Mouse (Mus musculus): Measurements from ENCODE around the gene Llgl2. TPM values are rescaled to one million over a fixed set of nuclear protein-coding genes. Genes with fewer than 3 reads are reported as not detected.

Llgl2 gene
- polyA plus RNA-seq, 1 experiment, result 0.43 TPM

- no peaks in the 10 kb centered on the region for H3K36me3 ChIP-seq (ENCODE audit: control insufficient read depth, insufficient read depth)
- H3K4me2 ChIP-seq (ENCODE audit: low read depth), result no peak overlapping the region
- TF ChIP-seq POLR2AphosphoS2 (IDR thresholded peaks at IDR 0.05; ENCODE audit: insufficient read length, low read depth), result no peak
- no peak for TF ChIP-seq SRF (IDR thresholded peaks at IDR 0.05; ENCODE audit: control insufficient read depth, insufficient read length, low read depth)
- TF ChIP-seq MYOG (IDR thresholded peaks at IDR 0.05; ENCODE audit: control insufficient read depth in 1 of 3, insufficient read depth in 1 of 3, insufficient read length in 2 of 3, low read depth in 2 of 3), result no peak
- no peak for TF ChIP-seq REST (IDR thresholded peaks at IDR 0.05; ENCODE audit: insufficient read depth, insufficient read length)
- TF ChIP-seq POLR2A (IDR thresholded peaks at IDR 0.05; ENCODE audit: insufficient read length, low read depth), result no peak
- no peak for TF ChIP-seq TCF12 (IDR thresholded peaks at IDR 0.05; ENCODE audit: insufficient read depth, poor library complexity, severe bottlenecking)
- TF ChIP-seq E2F4 (IDR thresholded peaks at IDR 0.05; ENCODE audit: insufficient read depth), result no peak
- no peak for TF ChIP-seq USF1 (IDR thresholded peaks at IDR 0.05; ENCODE audit: low read depth)
- no peak overlapping the region for H3ac ChIP-seq (ENCODE audit: control insufficient read depth, insufficient read length)
- H3K4me3 ChIP-seq, result no peak overlapping the region
- no peaks in the 10 kb centered on the region for H3K79me2 ChIP-seq (ENCODE audit: control insufficient read depth, insufficient read depth)
- no peaks in the 10 kb centered on the region for H3K27me3 ChIP-seq (ENCODE audit: control insufficient read depth, insufficient read depth, insufficient read length)
These were observed 34.1 kb upstream of the Llgl2 start for GRCm38 (mm10) chr11:115789787-115790186.

GRCm38 (mm10) chr11:115791919-115792318 is 31.9 kb upstream of the Llgl2 start:
- no peak for TF ChIP-seq E2F4 (IDR thresholded peaks at IDR 0.05; ENCODE audit: insufficient read depth)
- TF ChIP-seq POLR2AphosphoS2 (IDR thresholded peaks at IDR 0.05; ENCODE audit: insufficient read length, low read depth), result no peak
- no peak for TF ChIP-seq TCF3 (IDR thresholded peaks at IDR 0.05; ENCODE audit: insufficient read length, low read depth)
- TF ChIP-seq CEBPB (IDR thresholded peaks at IDR 0.05; ENCODE audit: insufficient read depth, poor library complexity, severe bottlenecking), result no peak
- TF ChIP-seq MYOD1 (IDR thresholded peaks at IDR 0.05; ENCODE audit: control insufficient read depth in 1 of 3, insufficient read length in 2 of 3, low read depth in 2 of 3), result no peak
- no peak for TF ChIP-seq MAX (IDR thresholded peaks at IDR 0.05; ENCODE audit: low read depth)
- H3K79me2 ChIP-seq (ENCODE audit: control insufficient read depth, insufficient read depth), result no peaks in the 10 kb centered on the region

GRCm38 (mm10) chr11:115792353-115792752 is 31.5 kb upstream of the Llgl2 start:
- Histone ChIP-seq H3ac (ENCODE audit: control insufficient read depth, insufficient read length) (no peak overlapping the region), H3K79me2 (ENCODE audit: control insufficient read depth, insufficient read depth) (no peaks in the 10 kb centered on the region), H3K4me2 (ENCODE audit: low read depth) (no peak overlapping the region), H3K27me3 (ENCODE audit: control insufficient read depth, insufficient read depth, insufficient read length) (no peaks in the 10 kb centered on the region), H3K4me3 (no peak overlapping the region), H3K36me3 (ENCODE audit: control insufficient read depth, insufficient read depth) (no peaks in the 10 kb centered on the region)
- TF ChIP-seq POLR2A (IDR thresholded peaks at IDR 0.05; ENCODE audit: insufficient read length, low read depth), result no peak
- TF ChIP-seq E2F4 (IDR thresholded peaks at IDR 0.05; ENCODE audit: insufficient read depth), result no peak
- TF ChIP-seq CEBPB (IDR thresholded peaks at IDR 0.05; ENCODE audit: insufficient read depth, poor library complexity, severe bottlenecking), result no peak
- TF ChIP-seq REST (IDR thresholded peaks at IDR 0.05; ENCODE audit: insufficient read depth, insufficient read length), result no peak
- TF ChIP-seq TCF12 (IDR thresholded peaks at IDR 0.05; ENCODE audit: insufficient read depth, poor library complexity, severe bottlenecking), result no peak
- no peak for TF ChIP-seq MYOD1 (IDR thresholded peaks at IDR 0.05; ENCODE audit: control insufficient read depth in 1 of 3, insufficient read length in 2 of 3, low read depth in 2 of 3)
- no peak for TF ChIP-seq SRF (IDR thresholded peaks at IDR 0.05; ENCODE audit: control insufficient read depth, insufficient read length, low read depth)
- TF ChIP-seq MYOG (IDR thresholded peaks at IDR 0.05; ENCODE audit: control insufficient read depth in 1 of 3, insufficient read depth in 1 of 3, insufficient read length in 2 of 3, low read depth in 2 of 3), result no peak
- no peak for TF ChIP-seq POLR2AphosphoS2 (IDR thresholded peaks at IDR 0.05; ENCODE audit: insufficient read length, low read depth)
- TF ChIP-seq USF1 (IDR thresholded peaks at IDR 0.05; ENCODE audit: low read depth), result no peak
- no peak for TF ChIP-seq TCF3 (IDR thresholded peaks at IDR 0.05; ENCODE audit: insufficient read length, low read depth)
- TF ChIP-seq MAX (IDR thresholded peaks at IDR 0.05; ENCODE audit: low read depth), result no peak

More at GRCm38 (mm10) chr11:115791919-115792318, 31.9 kb upstream of the Llgl2 start:
- Histone ChIP-seq H3K4me2 (ENCODE audit: low read depth) (no peak overlapping the region), H3K27me3 (ENCODE audit: control insufficient read depth, insufficient read depth, insufficient read length) (no peaks in the 10 kb centered on the region), H3K36me3 (ENCODE audit: control insufficient read depth, insufficient read depth) (no peaks in the 10 kb centered on the region), H3K4me3 (no peak overlapping the region), H3ac (ENCODE audit: control insufficient read depth, insufficient read length) (no peak overlapping the region)

- H3K79me2 ChIP-seq (ENCODE audit: control insufficient read depth, insufficient read depth), result no peaks in the 10 kb centered on the region
- TF ChIP-seq POLR2AphosphoS2 (IDR thresholded peaks at IDR 0.05; ENCODE audit: insufficient read length, low read depth) (peak; percentile 53), E2F4 (IDR thresholded peaks at IDR 0.05; ENCODE audit: insufficient read depth) (no peak)
- H3K4me2 ChIP-seq (ENCODE audit: low read depth), result no peak overlapping the region
- no peaks in the 10 kb centered on the region for H3K36me3 ChIP-seq (ENCODE audit: control insufficient read depth, insufficient read depth)
- no peak overlapping the region for H3K4me3 ChIP-seq
- H3ac ChIP-seq (ENCODE audit: control insufficient read depth, insufficient read length), result no peak overlapping the region
- H3K27me3 ChIP-seq (ENCODE audit: control insufficient read depth, insufficient read depth, insufficient read length), result no peaks in the 10 kb centered on the region
These were observed 27.0 kb upstream of the Llgl2 start for GRCm38 (mm10) chr11:115796898-115797297.

- Histone ChIP-seq H3K36me3 (ENCODE audit: control insufficient read depth, insufficient read depth) (no peaks in the 10 kb centered on the region), H3K27me3 (ENCODE audit: control insufficient read depth, insufficient read depth, insufficient read length) (no peaks in the 10 kb centered on the region), H3ac (ENCODE audit: control insufficient read depth, insufficient read length) (no peak overlapping the region), H3K79me2 (ENCODE audit: control insufficient read depth, insufficient read depth) (no peaks in the 10 kb centered on the region), H3K4me2 (ENCODE audit: low read depth) (no peak overlapping the region), H3K4me3 (no peak overlapping the region)
- TF ChIP-seq CEBPB (IDR thresholded peaks at IDR 0.05; ENCODE audit: insufficient read depth, poor library complexity, severe bottlenecking) (no peak), POLR2AphosphoS2 (IDR thresholded peaks at IDR 0.05; ENCODE audit: insufficient read length, low read depth) (peak; percentile 75)
These were observed 26.2 kb upstream of the Llgl2 start for GRCm38 (mm10) chr11:115797665-115798064.

GRCm38 (mm10) chr11:115800981-115801380 is 22.9 kb upstream of the Llgl2 start:
- Histone ChIP-seq H3K36me3 (ENCODE audit: control insufficient read depth, insufficient read depth) (no peaks in the 10 kb centered on the region), H3ac (ENCODE audit: control insufficient read depth, insufficient read length) (no peak overlapping the region), H3K79me2 (ENCODE audit: control insufficient read depth, insufficient read depth) (no peaks in the 10 kb centered on the region), H3K27me3 (ENCODE audit: control insufficient read depth, insufficient read depth, insufficient read length) (no peaks in the 10 kb centered on the region), H3K4me2 (ENCODE audit: low read depth) (no peak overlapping the region), H3K4me3 (no peak overlapping the region)
- no peak for TF ChIP-seq SRF (IDR thresholded peaks at IDR 0.05; ENCODE audit: control insufficient read depth, insufficient read length, low read depth)
- TF ChIP-seq MYOD1 (IDR thresholded peaks at IDR 0.05; ENCODE audit: control insufficient read depth in 1 of 3, insufficient read length in 2 of 3, low read depth in 2 of 3), result no peak
- TF ChIP-seq POLR2AphosphoS2 (IDR thresholded peaks at IDR 0.05; ENCODE audit: insufficient read length, low read depth), result no peak
- TF ChIP-seq TCF12 (IDR thresholded peaks at IDR 0.05; ENCODE audit: insufficient read depth, poor library complexity, severe bottlenecking), result no peak
- TF ChIP-seq CEBPB (IDR thresholded peaks at IDR 0.05; ENCODE audit: insufficient read depth, poor library complexity, severe bottlenecking), result no peak
- TF ChIP-seq USF1 (IDR thresholded peaks at IDR 0.05; ENCODE audit: low read depth), result no peak
- no peak for TF ChIP-seq MAX (IDR thresholded peaks at IDR 0.05; ENCODE audit: low read depth)
- no peak for TF ChIP-seq REST (IDR thresholded peaks at IDR 0.05; ENCODE audit: insufficient read depth, insufficient read length)
- TF ChIP-seq TCF3 (IDR thresholded peaks at IDR 0.05; ENCODE audit: insufficient read length, low read depth), result no peak
- TF ChIP-seq POLR2A (IDR thresholded peaks at IDR 0.05; ENCODE audit: insufficient read length, low read depth), result no peak
- TF ChIP-seq MYOG (IDR thresholded peaks at IDR 0.05; ENCODE audit: control insufficient read depth in 1 of 3, insufficient read depth in 1 of 3, insufficient read length in 2 of 3, low read depth in 2 of 3), result no peak
- TF ChIP-seq E2F4 (IDR thresholded peaks at IDR 0.05; ENCODE audit: insufficient read depth), result no peak
